Mouse (Mus musculus) leukemia stem cell, adult 10-12 weeks (primary cell): ENCODE measurements around the gene Coq9. TPM values are rescaled to one million over a fixed set of nuclear protein-coding genes. Genes with fewer than 3 reads are reported as not detected.

Experiments used
- polyA plus RNA-seq: library from polyadenylated mRNA; stranded (reverse); fragments of >175 nt; gene quantifications from 2 replicates; pipeline ENCODE4 v1.2.3, GENCODE M21; 2012; ENCODE audit warnings: low replicate concordance

Coq9 gene
- polyA plus RNA-seq: 89.1 and 112 TPM in 2 replicates

GRCm38 (mm10) chr8:94837662-94838574 is at the start of gene Coq9, which contains the start of gene Ciapin1:
Gene Coq9 (plus strand): TSS chr8:94838321.
Gene Ciapin1 (minus strand): TSS chr8:94838358.

GRCm38 (mm10) chr8:94810153-94810552 is 28.0 kb upstream of the Coq9 start, which contains the start of gene Ccl17:
Gene Ccl17 (plus strand): TSS chr8:94810453.

GRCm38 (mm10) chr8:94857346-94858173 is 19.4 kb downstream of the Coq9 start, which contains the start of gene Polr2c:
Gene Polr2c (plus strand): TSS chr8:94857450.

GRCm38 (mm10) chr8:94876197-94876730 is 38.1 kb downstream of the Coq9 start, which contains the start of gene Dok4:
Gene Dok4 (minus strand): TSS chr8:94876330.

Other genes with a start within 250 kb of the Coq9 start
- 6.5 and 8.1 TPM in 2 replicates for gene Rspry1, start 236.4 kb upstream of the Coq9 start, polyA plus RNA-seq
- gene Fam192a, start 236.3 kb upstream of the Coq9 start, polyA plus RNA-seq: 17.6 and 35.3 TPM in 2 replicates
- 5.8 and 16.9 TPM in 2 replicates for gene Arl2bp, start 171.7 kb upstream of the Coq9 start, polyA plus RNA-seq
- not detected in 2 replicates for gene Pllp, start 142.0 kb upstream of the Coq9 start, polyA plus RNA-seq
- 0.25 and 0.47 TPM in 2 replicates for gene Ccl22, start 92.7 kb upstream of the Coq9 start, polyA plus RNA-seq
- 0.07 and 0.10 TPM in 2 replicates for gene Cx3cl1, start 66.3 kb upstream of the Coq9 start, polyA plus RNA-seq
- not detected in 2 replicates for gene Ccl17, start 27.9 kb upstream of the Coq9 start, polyA plus RNA-seq
- gene Ciapin1, start within 50 bp of the Coq9 start, polyA plus RNA-seq: 103 and 1,167 TPM in 2 replicates
- gene Polr2c, start 19.1 kb downstream of the Coq9 start, polyA plus RNA-seq: 10.6 and 11.4 TPM in 2 replicates
- 0.90 and 4.2 TPM in 2 replicates for gene Dok4, start 38.0 kb downstream of the Coq9 start, polyA plus RNA-seq
- gene Ccdc102a, start 79.8 kb downstream of the Coq9 start, polyA plus RNA-seq: 1.6 and 3.0 TPM in 2 replicates
- gene Adgrg5, start 85.4 kb downstream of the Coq9 start, polyA plus RNA-seq: 1.3 and 3.6 TPM in 2 replicates
- 5.7 and 21.1 TPM in 2 replicates for gene Adgrg1, start 136.4 kb downstream of the Coq9 start, polyA plus RNA-seq
- gene Adgrg3, start 179.4 kb downstream of the Coq9 start, polyA plus RNA-seq: 0.52 and 1.4 TPM in 2 replicates
- gene Drc7, start 216.8 kb downstream of the Coq9 start, polyA plus RNA-seq: not detected in 2 replicates
- gene Katnb1, start 242.9 kb downstream of the Coq9 start, polyA plus RNA-seq: 22.5 and 28.5 TPM in 2 replicates